Mouse (Mus musculus): ENCODE results near the gene Myo1g. TPM values are rescaled to one million over a fixed set of nuclear protein-coding genes. Genes with fewer than 3 reads are reported as not detected.

Gene Myo1g
- total RNA-seq, 2 experiments from 2014 or later = 1.9 to 3.2 TPM

GRCm38 (mm10) chr11:6471493-6471892, 49.3 kb downstream of the Myo1g start:
- intact Hi-C loops (cut with DNase I) = no loop called here
- no peak for DNase-seq

- no peak for DNase-seq
- intact Hi-C loops (cut with DNase I) = no loop called here
Observed at GRCm38 (mm10) chr11:6471054-6471453, 49.7 kb downstream of the Myo1g start.

- DNase-seq = peak in 1 of 2 experiments; percentile 23
- intact Hi-C loops (cut with DNase I) = no loop called here
Observed at GRCm38 (mm10) chr11:6468541-6468940, 52.2 kb downstream of the Myo1g start.

- intact Hi-C loops (cut with DNase I) = loop anchor here (2.0 kb wide), 1 partner anchor 26 kb away; no protein-coding TSS in a partner anchor
- peak; percentile 54 to 72 for DNase-seq
Observed at GRCm38 (mm10) chr11:6465122-6465521, 55.6 kb downstream of the Myo1g start.

- intact Hi-C loops (cut with DNase I) = no loop called here
- no peak for DNase-seq
Observed at GRCm38 (mm10) chr11:6463159-6463837, 57.5 kb downstream of the Myo1g start.

Small RNA genes lying within 50 kb of the gene (microRNA-seq; reads per million reads assigned to microRNA genes)
- 0 to 0.12 reads per million in 2 experiments for gene Gm22123

Other genes with a start within 250 kb of the Myo1g start
- gene Tmed4, start 246.1 kb downstream of the Myo1g start, total RNA-seq (2021) = 10 to 100 TPM; 72.9 to 73.5 TPM
- 1,000 to 10,000 TPM; 1,493 to 1,546 TPM for gene Ogdh, start 229.3 kb downstream of the Myo1g start, total RNA-seq (2021)
- 10 to 100 TPM; 41.1 to 42.5 TPM for gene Zmiz2, start 131.9 kb downstream of the Myo1g start, total RNA-seq (2021)
- 100 to 1,000 TPM; 500 to 603 TPM for gene Ppia, start 105.5 kb downstream of the Myo1g start, total RNA-seq (2021)
- 10 to 100 TPM; 57.1 to 59.4 TPM for gene H2afv, start 76.5 kb downstream of the Myo1g start, total RNA-seq (2021)
- gene Purb, start 45.0 kb downstream of the Myo1g start, total RNA-seq (2021) = 10 to 100 TPM; 49.6 to 53.0 TPM
- gene Ccm2, start 25.9 kb upstream of the Myo1g start, total RNA-seq (2021) = 10 to 100 TPM; 22.8 to 32.9 TPM
- under 1 TPM; 0.62 to 0.73 TPM for gene Nacad, start 85.1 kb upstream of the Myo1g start, total RNA-seq (2021)
- 100 to 1,000 TPM; 100 to 106 TPM for gene Tbrg4, start 105.1 kb upstream of the Myo1g start, total RNA-seq (2021)
- not detected for gene Wap, start 117.7 kb upstream of the Myo1g start, total RNA-seq (2021)
- 1 to 10 TPM; 5.6 to 6.2 TPM for gene Ramp3, start 137.6 kb upstream of the Myo1g start, total RNA-seq (2021)